Mouse (Mus musculus) embryonic facial prominence, embryonic 12.5 days (tissue): Measurements from ENCODE around the gene Rnf26. TPM values are rescaled to one million over a fixed set of nuclear protein-coding genes. Genes with fewer than 3 reads are reported as not detected.

Experiments used
- ATAC-seq: fragments of 200-750 bp; cut with Nextera tagmentation; 2 replicates; pipeline ENCODE4 v1.8.0; 2017; ENCODE audit not compliant: insufficient number of reproducible peaks, insufficient read depth, low FRiP score, low TSS enrichment
- H3K27ac ChIP-seq: fragments of 300-500 bp; sonication (generic); 2 replicates; pipeline ENCODE4 v1.5.1; 2016; ENCODE audit warnings: mild to moderate bottlenecking
- H3K27me3 ChIP-seq: fragments of 300-500 bp; sonication (generic); 2 replicates; pipeline ENCODE4 v1.6.1; 2016; ENCODE audit warnings: mild to moderate bottlenecking, moderate library complexity
- H3K36me3 ChIP-seq: fragments of 300-500 bp; sonication (generic); 2 replicates; pipeline ENCODE4 v1.6.1; 2016; ENCODE audit warnings: mild to moderate bottlenecking
- H3K4me1 ChIP-seq: fragments of 300-500 bp; sonication (generic); 2 replicates; pipeline ENCODE4 v1.6.1; 2016
- H3K4me2 ChIP-seq: fragments of 300-500 bp; sonication (generic); replicated peaks from 2 replicates; pipeline ENCODE4 v1.6.1; 2016; ENCODE audit warnings: mild to moderate bottlenecking, moderate library complexity
- H3K4me3 ChIP-seq: fragments of 300-500 bp; sonication (generic); 2 replicates; pipeline ENCODE4 v1.5.1; 2016; ENCODE audit warnings: mild to moderate bottlenecking
- H3K9ac ChIP-seq: fragments of 300-500 bp; sonication (generic); 2 replicates; pipeline ENCODE4 v1.6.1; 2016; ENCODE audit warnings: mild to moderate bottlenecking, moderate library complexity
- H3K9me3 ChIP-seq: fragments of 300-500 bp; sonication (generic); 2 replicates; pipeline ENCODE4 v1.6.1; 2016; ENCODE audit warnings: mild to moderate bottlenecking, moderate library complexity
- WGBS: fragments of 180-500 bp; shearing (Covaris S2); methylation state at CpG from one replicate; pipeline ENCODE4 v1.1.7; 2016; 5-methylcytosine and 5-hydroxymethylcytosine counted together
- polyA plus RNA-seq: library from polyadenylated mRNA; unstranded; fragments of >200 nt; fragmentation: Nextera tagmentation; extraction: Ambion mirVana; gene quantifications from 2 replicates; pipeline ENCODE4 v1.2.1, GENCODE M21; 2016

The Rnf26 gene
- polyA plus RNA-seq, 1 experiment from 2014 or later, result 86.7 TPM

- H3K9ac ChIP-seq, result no peak overlapping the region
- H3K4me3 ChIP-seq, result no peak overlapping the region
- H3K27me3 ChIP-seq, result peaks cover 28% of the 10 kb centered on the region
- no peak for ATAC-seq
- peaks cover 40% of the 10 kb centered on the region for H3K4me1 ChIP-seq
- no peaks in the 10 kb centered on the region for H3K9me3 ChIP-seq
- 0 out of 2 replicates have a peak, but pooled peaks cover 1% of the 10 kb centered on the region for H3K36me3 ChIP-seq
- WGBS, result 35% methylated on average over 10 of the region's 10 CpGs
- no peak overlapping the region for H3K27ac ChIP-seq
- no peak overlapping the region for H3K4me2 ChIP-seq
Measured at GRCm38 (mm10) chr9:44086960-44087359, 26.4 kb downstream of the Rnf26 start.

DNA sequence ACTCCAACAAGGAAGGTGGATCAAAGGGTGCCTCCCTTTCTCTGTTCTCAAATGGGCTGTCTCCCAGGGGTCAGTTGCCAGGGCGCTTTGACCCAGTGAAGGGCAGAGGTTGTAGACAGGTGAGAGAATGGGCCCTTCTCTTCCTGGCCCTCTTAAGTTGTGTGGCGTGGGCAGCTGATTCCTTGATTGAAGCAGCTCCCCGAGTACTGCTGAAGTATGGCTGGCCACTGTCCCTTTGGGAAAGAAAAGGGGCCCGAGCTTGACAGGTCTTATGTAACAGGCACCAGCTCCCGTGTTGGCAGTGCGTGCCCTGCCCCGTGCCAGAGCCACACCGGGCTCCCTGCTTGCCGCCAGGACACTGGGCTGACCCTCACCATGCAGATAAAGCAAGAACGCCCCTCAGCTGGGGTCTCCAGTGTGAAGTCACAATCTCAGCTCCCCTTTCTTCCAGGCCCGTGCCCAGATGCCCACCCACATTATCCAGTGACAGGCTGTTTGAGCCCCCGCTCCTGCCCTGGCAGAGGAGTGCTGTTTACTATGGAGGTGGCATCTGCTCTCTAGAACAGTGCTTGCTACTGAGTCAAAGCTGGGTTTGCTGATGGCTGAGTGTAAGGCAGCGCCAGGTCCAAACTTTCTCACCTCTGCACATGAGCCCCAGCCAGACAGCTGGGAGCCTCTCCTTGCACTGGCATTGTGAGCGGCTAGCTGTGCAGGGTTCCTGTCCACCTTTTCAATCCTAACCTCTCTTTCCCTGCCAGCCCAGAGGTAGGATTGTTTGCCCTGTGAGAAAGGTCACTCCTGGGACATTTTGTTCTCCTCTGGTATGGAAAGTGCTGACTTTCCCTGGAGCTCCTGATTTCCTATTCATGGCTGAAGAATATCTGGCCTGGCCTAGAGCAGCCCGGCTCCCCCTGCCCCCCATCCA lies 27.3 kb downstream of the Rnf26 start:
- no peak for ATAC-seq
- Histone ChIP-seq H3K4me1 (peaks cover 40% of the 10 kb centered on the region), H3K9me3 (no peaks in the 10 kb centered on the region), H3K9ac (no peak overlapping the region), H3K36me3 (no peaks in the 10 kb centered on the region), H3K4me2 (peak overlapping the region; percentile 100), H3K27me3 (peaks cover 28% of the 10 kb centered on the region), H3K27ac (no peak overlapping the region), H3K4me3 (peak overlapping the region; percentile 60; the same call in 1 of the 2 replicates)
- WGBS, result 67% methylated on average over 15 of the region's 15 CpGs

- 3% methylated on average over 10 of the region's 10 CpGs for WGBS
- peaks cover 30% of the 10 kb centered on the region for H3K27me3 ChIP-seq
- no peak overlapping the region for H3K27ac ChIP-seq
Measured at GRCm38 (mm10) chr9:44085276-44085675, 28.0 kb downstream of the Rnf26 start.

DNA sequence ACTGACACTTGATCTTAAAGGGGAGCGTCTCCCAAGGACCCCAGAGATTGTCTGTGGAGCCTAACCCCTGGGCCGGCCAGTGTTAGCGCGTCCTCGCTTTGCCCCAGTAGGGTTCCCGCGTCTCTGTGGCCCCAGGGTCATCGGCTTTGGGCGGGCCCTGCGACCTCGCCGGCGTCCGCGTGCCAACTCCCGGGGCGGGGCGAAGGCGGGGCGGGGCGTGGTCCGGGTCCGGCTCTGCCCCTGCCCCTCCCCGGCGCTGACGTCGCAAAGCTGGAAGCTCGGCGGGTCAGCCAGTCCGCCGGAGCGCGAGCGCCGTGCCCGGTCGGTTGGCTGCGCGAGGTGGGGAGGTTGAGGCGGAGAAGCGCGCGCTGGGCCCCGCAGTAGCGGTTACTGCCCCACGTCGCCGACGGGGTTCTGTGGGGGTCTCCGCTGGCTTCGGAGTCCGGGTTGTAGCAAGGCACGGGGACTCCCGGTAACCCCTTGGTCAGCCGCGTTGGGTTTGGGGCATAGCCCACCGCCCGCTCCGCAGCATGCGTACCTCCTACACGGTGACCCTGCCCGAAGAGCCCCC lies 28.6 kb downstream of the Rnf26 start:
- WGBS, result under 1% methylated on average over 62 of the region's 62 CpGs
- Histone ChIP-seq H3K27ac (no peak overlapping the region), H3K9me3 (no peaks in the 10 kb centered on the region), H3K4me1 (peaks cover 40% of the 10 kb centered on the region), H3K36me3 (no peaks in the 10 kb centered on the region), H3K9ac (peak overlapping the region; percentile 70), H3K4me2 (peak overlapping the region; percentile 100), H3K27me3 (peaks cover 34% of the 10 kb centered on the region), H3K4me3 (peak overlapping the region; percentile 60)
- ATAC-seq, result peak; percentile 31; the same call in 1 of the 2 replicates

More at GRCm38 (mm10) chr9:44085276-44085675, 28.0 kb downstream of the Rnf26 start:
- peak overlapping the region; percentile 100 for H3K4me2 ChIP-seq
- no peaks in the 10 kb centered on the region for H3K9me3 ChIP-seq
- H3K4me3 ChIP-seq, result peak overlapping the region; percentile 60
- peaks cover 40% of the 10 kb centered on the region for H3K4me1 ChIP-seq
- H3K9ac ChIP-seq, result peak overlapping the region; percentile 70
- no peak for ATAC-seq
- no peaks in the 10 kb centered on the region for H3K36me3 ChIP-seq

- H3K27ac ChIP-seq, result no peak overlapping the region
- H3K27me3 ChIP-seq, result peaks cover 34% of the 10 kb centered on the region
- 2% methylated on average over 14 of the region's 14 CpGs for WGBS
- H3K4me3 ChIP-seq, result peak overlapping the region; percentile 60
- no peaks in the 10 kb centered on the region for H3K9me3 ChIP-seq
- H3K9ac ChIP-seq, result peak overlapping the region; percentile 70
- peak overlapping the region; percentile 100 for H3K4me2 ChIP-seq
- ATAC-seq, result 0 out of 2 replicates have a peak, but pooled peaks have one; percentile 2
- peaks cover 42% of the 10 kb centered on the region for H3K4me1 ChIP-seq
- H3K36me3 ChIP-seq, result no peaks in the 10 kb centered on the region
Measured at GRCm38 (mm10) chr9:44084236-44084635, 29.1 kb downstream of the Rnf26 start.

DNA sequence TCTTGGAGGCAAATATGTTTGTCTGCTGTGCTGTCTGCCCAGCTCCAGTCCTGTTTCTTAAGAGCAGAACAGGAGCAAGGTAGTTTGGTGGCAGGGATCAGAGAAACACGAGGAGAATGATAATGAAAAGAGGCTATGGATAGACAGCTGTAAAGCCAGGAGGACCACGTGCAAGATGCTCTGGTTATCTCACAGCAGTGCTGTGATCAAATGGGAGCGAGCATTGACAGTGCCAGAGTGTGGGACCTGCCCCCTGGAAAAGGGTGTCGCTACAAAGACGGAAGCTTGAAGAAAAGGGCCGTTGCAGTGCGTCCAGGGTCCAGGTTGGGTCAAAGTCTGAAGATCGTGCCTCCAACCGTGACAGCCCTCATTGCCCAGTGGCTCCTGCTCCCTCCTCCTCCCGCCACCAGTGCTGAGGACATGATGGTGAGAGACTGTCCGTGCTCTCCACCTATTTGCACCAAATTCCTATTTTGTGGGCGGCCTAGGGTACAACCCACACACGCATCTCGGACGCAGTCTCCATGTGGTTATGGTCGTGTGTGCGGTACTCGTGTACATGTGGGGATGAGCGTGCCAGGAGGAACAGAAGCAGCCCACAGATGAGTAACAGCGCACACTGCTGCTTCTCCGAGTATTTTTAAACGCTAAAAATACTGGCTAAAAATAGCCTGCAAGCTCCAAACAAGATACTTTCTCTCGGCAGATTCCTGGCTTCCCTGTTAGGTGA lies 29.8 kb downstream of the Rnf26 start:
- ATAC-seq, result no peak
- H3K27me3 ChIP-seq, result peaks cover 34% of the 10 kb centered on the region
- 9% methylated on average over 23 of the region's 23 CpGs for WGBS
- H3K9ac ChIP-seq, result no peak overlapping the region
- H3K4me3 ChIP-seq, result peak overlapping the region; percentile 60
- peak overlapping the region; percentile 100 for H3K4me2 ChIP-seq
- no peaks in the 10 kb centered on the region for H3K36me3 ChIP-seq
- no peak overlapping the region for H3K27ac ChIP-seq
- H3K4me1 ChIP-seq, result peaks cover 45% of the 10 kb centered on the region
- no peaks in the 10 kb centered on the region for H3K9me3 ChIP-seq

DNA sequence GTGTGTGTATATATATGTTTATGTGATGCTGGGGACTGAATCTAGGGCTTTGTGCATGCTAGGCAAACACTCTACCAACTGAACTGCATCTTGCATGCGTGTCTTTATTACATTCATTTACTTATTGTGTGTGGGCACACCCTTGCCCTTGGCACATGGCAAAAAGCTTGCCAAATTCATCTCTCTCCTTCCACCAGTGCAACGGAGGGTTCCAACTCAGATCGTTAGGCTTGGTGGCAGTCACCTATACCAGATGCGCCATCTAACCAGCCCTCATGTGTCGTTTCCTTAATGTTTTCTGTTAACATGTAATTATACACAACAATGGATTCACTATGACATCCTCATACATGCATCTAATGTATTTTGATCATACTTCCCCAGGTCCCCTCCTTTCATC lies 31.1 kb downstream of the Rnf26 start:
- H3K4me3 ChIP-seq, result no peak overlapping the region
- H3K4me2 ChIP-seq, result no peak overlapping the region
- H3K27me3 ChIP-seq, result peaks cover 34% of the 10 kb centered on the region
- WGBS, result 93% methylated on average over 5 of the region's 5 CpGs
- ATAC-seq, result no peak
- no peak overlapping the region for H3K27ac ChIP-seq
- H3K9ac ChIP-seq, result no peak overlapping the region
- no peaks in the 10 kb centered on the region for H3K9me3 ChIP-seq
- H3K4me1 ChIP-seq, result peaks cover 35% of the 10 kb centered on the region
- H3K36me3 ChIP-seq, result no peaks in the 10 kb centered on the region

- WGBS, result 61% methylated on average over 5 of the region's 5 CpGs
- Histone ChIP-seq H3K4me2 (no peak overlapping the region), H3K9ac (no peak overlapping the region), H3K4me1 (peaks cover 33% of the 10 kb centered on the region), H3K27ac (no peak overlapping the region), H3K4me3 (no peak overlapping the region), H3K27me3 (peaks cover 30% of the 10 kb centered on the region), H3K9me3 (no peaks in the 10 kb centered on the region), H3K36me3 (no peaks in the 10 kb centered on the region)
- ATAC-seq, result no peak
Measured at GRCm38 (mm10) chr9:44081581-44081980, 31.7 kb downstream of the Rnf26 start.

GRCm38 (mm10) chr9:44080953-44081352 lies 32.4 kb downstream of the Rnf26 start:
- WGBS, result 86% methylated on average over 5 of the region's 5 CpGs
- H3K4me1 ChIP-seq, result peaks cover 35% of the 10 kb centered on the region
- H3K27me3 ChIP-seq, result peaks cover 24% of the 10 kb centered on the region

DNA sequence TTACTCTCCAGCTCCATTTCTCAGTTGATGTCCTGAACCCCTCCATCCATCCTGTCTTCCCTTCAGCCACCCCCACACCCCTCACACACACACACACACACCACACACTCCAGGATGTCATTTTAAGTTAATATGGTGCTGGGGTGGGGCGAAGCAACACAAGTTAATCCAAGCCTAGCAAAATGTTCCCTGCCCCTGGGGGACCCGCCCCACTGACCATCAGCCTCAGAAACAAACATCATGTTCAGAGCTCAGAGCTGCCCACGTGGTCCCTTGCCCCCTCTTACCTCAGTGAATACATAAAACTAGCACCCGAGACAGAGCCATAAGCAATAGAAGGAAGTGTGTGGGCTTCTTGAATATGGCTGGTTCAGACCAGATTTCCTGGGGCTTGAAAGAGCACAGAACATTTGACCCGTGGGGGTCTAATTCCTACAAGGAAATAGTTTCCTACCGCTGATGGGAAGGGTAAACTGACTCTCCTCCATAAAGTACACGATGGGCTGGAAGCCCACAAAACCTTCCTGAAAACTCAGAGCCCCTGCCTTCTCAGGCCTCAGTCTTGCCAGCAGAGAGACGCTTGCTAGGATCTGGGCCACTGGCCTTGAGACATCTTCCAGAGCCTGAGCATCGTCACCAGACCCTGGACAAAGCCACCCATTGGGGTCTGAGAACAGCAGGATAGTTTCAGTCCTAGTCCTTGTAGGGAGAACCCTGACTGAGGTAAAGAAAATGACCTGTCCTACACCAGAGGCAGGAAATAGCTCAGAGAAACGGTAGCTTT lies 33.1 kb downstream of the Rnf26 start:
- 68% methylated on average over 10 of the region's 10 CpGs for WGBS
- no peak overlapping the region for H3K4me2 ChIP-seq
- H3K4me1 ChIP-seq, result peaks cover 31% of the 10 kb centered on the region

More at GRCm38 (mm10) chr9:44080953-44081352, 32.4 kb downstream of the Rnf26 start:
- Histone ChIP-seq H3K27ac (no peak overlapping the region), H3K4me2 (no peak overlapping the region), H3K9ac (no peak overlapping the region), H3K36me3 (no peaks in the 10 kb centered on the region), H3K4me3 (no peak overlapping the region), H3K9me3 (no peaks in the 10 kb centered on the region)
- ATAC-seq, result no peak

More for the DNA sequence above, 33.1 kb downstream of the Rnf26 start:
- Histone ChIP-seq H3K36me3 (no peaks in the 10 kb centered on the region), H3K27ac (no peak overlapping the region), H3K9ac (no peak overlapping the region), H3K9me3 (no peaks in the 10 kb centered on the region), H3K4me3 (no peak overlapping the region), H3K27me3 (peaks cover 16% of the 10 kb centered on the region)
- no peak for ATAC-seq
